Mouse (Mus musculus): Measurements from ENCODE around the gene Pitpnm1. TPM values are rescaled to one million over a fixed set of nuclear protein-coding genes. Genes with fewer than 3 reads are reported as not detected.

Gene Pitpnm1
- total and polyA plus RNA-seq, 3 experiments = 15.9 to 43.8 (median 34.7) TPM

DNA sequence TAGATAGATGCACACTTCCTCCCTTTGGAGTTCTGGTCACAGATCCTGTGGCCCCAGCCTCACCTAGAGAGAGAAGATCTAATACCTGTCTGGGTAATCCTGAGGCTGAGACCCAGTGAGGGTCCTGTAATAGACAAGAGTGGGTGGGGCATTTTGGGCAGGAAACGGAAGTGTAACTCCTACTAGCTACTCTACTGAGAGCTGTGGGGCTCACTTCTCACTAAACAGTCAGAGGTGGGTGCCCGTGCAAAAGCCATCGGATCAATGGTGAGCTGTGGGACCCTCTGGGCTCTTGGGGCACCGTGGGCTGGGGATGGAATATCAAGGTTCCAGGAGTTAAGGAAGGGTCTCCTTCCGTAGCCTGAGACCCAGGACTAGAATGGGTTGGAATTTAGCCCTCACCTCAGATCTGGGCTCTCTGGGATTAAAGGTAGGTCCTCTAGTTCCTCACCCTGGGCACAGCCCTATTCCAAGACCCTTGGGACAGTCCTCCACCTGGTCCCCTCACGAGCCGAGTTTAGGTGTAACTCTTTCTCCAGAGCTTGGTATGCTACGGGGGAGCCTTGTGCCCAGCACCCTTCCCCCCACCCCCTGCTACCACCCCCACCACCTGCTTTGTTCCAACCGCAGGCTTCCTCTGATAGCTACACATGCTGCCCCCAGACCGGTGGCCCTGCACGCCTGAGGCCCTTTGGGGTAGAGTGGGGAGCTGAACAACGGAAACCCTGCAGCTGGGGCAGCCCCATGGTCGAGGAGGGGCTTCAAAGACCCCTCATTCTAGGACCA, 54.8 kb downstream of the Pitpnm1 start:
- peak; percentile 73 for DNase-seq (ENCODE audit: extremely low read depth)
- peaks cover 65 to 86% of the 10 kb centered on the region in 2 experiments for H3K36me3 ChIP-seq (replicated peaks in 1 of 2; ENCODE audit: control insufficient read depth in 1 of 2, insufficient read depth in 1 of 2, low read length in 1 of 2)
- peak overlapping the region; percentile 90 for H3K27ac ChIP-seq (ENCODE audit: insufficient read depth, low read depth)
- peak overlapping the region; percentile 96 for H3K9ac ChIP-seq (ENCODE audit: insufficient read depth, low read depth)
- in situ Hi-C loops (cut with MboI; ENCODE audit: low pct_ligation_motif_present, low pct_unique_long_range_greater_than_20kb, low sequenced_read_pairs) = no loop called here
- dilution Hi-C loops (cut with MboI; ENCODE audit: extremely low pct_ligation_motif_present, extremely low pct_unique_long_range_greater_than_20kb, low sequenced_read_pairs) = no loop called here
- H3K4me3 ChIP-seq (replicated peaks in 1 of 3; ENCODE audit: low read depth in 2 of 3, low read length in 2 of 3, poor library complexity in 1 of 3) = peak overlapping the region; percentile 72 to 82 (median 73)
- H3K79me2 ChIP-seq (replicated peaks; ENCODE audit: control insufficient read depth, extremely low read depth, insufficient read depth, poor library complexity, severe bottlenecking) = peaks cover 20% of the 10 kb centered on the region
- H3K4me1 ChIP-seq (ENCODE audit: control insufficient read depth in 1 of 2, insufficient read depth in 2 of 2) = peaks cover 34 to 70% of the 10 kb centered on the region in 2 experiments
- TF ChIP-seq PAX5 (IDR thresholded peaks at IDR 0.05; ENCODE audit: low read length) = no peak
- TF ChIP-seq ETS1 (conservative IDR thresholded peaks at IDR 0.05; ENCODE audit: low read depth, low read length) = peak; percentile 72
- TF ChIP-seq EP300 (IDR thresholded peaks at IDR 0.05; ENCODE audit: low read length) = peak; percentile 73; the same call in 1 of the 2 replicates
- TF ChIP-seq CHD1 (IDR thresholded peaks at IDR 0.05; ENCODE audit: low read depth, low read length) = peak; percentile 83; the same call in 1 of the 2 replicates
- peak; percentile 93 for TF ChIP-seq BHLHE40 (IDR thresholded peaks at IDR 0.05; ENCODE audit: low read depth, low read length)
- TF ChIP-seq MEF2A (IDR thresholded peaks at IDR 0.05; ENCODE audit: borderline replicate concordance, low read depth, low read length) = peak; percentile 74
- TF ChIP-seq CHD2 (IDR thresholded peaks at IDR 0.05; ENCODE audit: low read length) = peak; percentile 91
- peak; percentile 88 for TF ChIP-seq MAZ (IDR thresholded peaks at IDR 0.05; ENCODE audit: low read depth, low read length)
- no peak; the same call in 1 of the 2 replicates for TF ChIP-seq USF2 (conservative IDR thresholded peaks at IDR 0.05; ENCODE audit: low read depth, low read length)
- peak; percentile 75 for TF ChIP-seq MXI1 (IDR thresholded peaks at IDR 0.05; ENCODE audit: low read depth, low read length)
- peak; percentile 68; the same call in 1 of the 2 replicates for TF ChIP-seq MAFK (IDR thresholded peaks at IDR 0.05; ENCODE audit: insufficient replicate concordance, low read length)
- TF ChIP-seq ZMIZ1 (IDR thresholded peaks at IDR 0.05; ENCODE audit: low read depth, low read length) = peak; percentile 80
- no peak for TF ChIP-seq ZC3H11A (IDR thresholded peaks at IDR 0.05; ENCODE audit: low read depth, low read length)
- no peak for TF ChIP-seq ZNF384 (IDR thresholded peaks at IDR 0.05; ENCODE audit: low read depth, low read length)
- TF ChIP-seq JUND (conservative IDR thresholded peaks at IDR 0.05; ENCODE audit: low read depth, low read length) = no peak
- TF ChIP-seq POLR2AphosphoS2 (IDR thresholded peaks at IDR 0.05; ENCODE audit: low read depth, low read length) = peak; percentile 95; the same call in 1 of the 2 replicates
- TF ChIP-seq ELF1 (IDR thresholded peaks at IDR 0.05; ENCODE audit: low read depth, low read length) = peak; percentile 69
- TF ChIP-seq MYC (IDR thresholded peaks at IDR 0.05; ENCODE audit: low read depth, low read length) = peak; percentile 44; the same call in 1 of the 2 replicates
- no peak for TF ChIP-seq USF1 (IDR thresholded peaks at IDR 0.05; ENCODE audit: low read depth, low read length)
- peak; percentile 66 for TF ChIP-seq IRF4 (IDR thresholded peaks at IDR 0.05; ENCODE audit: low read depth, low read length)
- peak; percentile 90 for TF ChIP-seq POLR2A (IDR thresholded peaks at IDR 0.05; ENCODE audit: low read depth, low read length)
- TF ChIP-seq TCF12 (IDR thresholded peaks at IDR 0.05; ENCODE audit: low read depth, low read length) = peak; percentile 96
- TF ChIP-seq SIN3A (IDR thresholded peaks at IDR 0.05; ENCODE audit: low read length) = peak; percentile 81; the same call in 1 of the 2 replicates
- TF ChIP-seq GABPA (IDR thresholded peaks at IDR 0.05; ENCODE audit: insufficient replicate concordance, low read depth, low read length) = no peak
- TF ChIP-seq MAX (IDR thresholded peaks at IDR 0.05; ENCODE audit: low read length) = peak; percentile 80
- TF ChIP-seq E2F4 (IDR thresholded peaks at IDR 0.05; ENCODE audit: insufficient replicate concordance, low read depth, low read length) = no peak
- peak; percentile 89 for TF ChIP-seq TBP (conservative IDR thresholded peaks at IDR 0.05; ENCODE audit: low read depth, low read length)
- TF ChIP-seq NELFE (IDR thresholded peaks at IDR 0.05; ENCODE audit: low read depth, low read length) = peak; percentile 81
- TF ChIP-seq UBTF (IDR thresholded peaks at IDR 0.05; ENCODE audit: low read depth, low read length) = no peak
- no peak; the same call in 1 of the 2 replicates for TF ChIP-seq RAD21 (IDR thresholded peaks at IDR 0.05; ENCODE audit: low read depth, low read length)
- TF ChIP-seq NRF1 (IDR thresholded peaks at IDR 0.05; ENCODE audit: low read depth, low read length) = 0 out of 2 replicates have a peak, but pooled peaks have one; percentile 38
- 0 out of 2 replicates have a peak, but pooled peaks have one; percentile 29 for TF ChIP-seq KAT2A (IDR thresholded peaks at IDR 0.05; ENCODE audit: insufficient replicate concordance, low read length)
- TF ChIP-seq RCOR1 (conservative IDR thresholded peaks at IDR 0.05; ENCODE audit: low read depth, low read length) = no peak; the same call in 1 of the 2 replicates
- TF ChIP-seq CTCF (conservative IDR thresholded peaks at IDR 0.05 in 1 of 2, IDR thresholded peaks at IDR 0.05 in 1 of 2; ENCODE audit: low read depth in 2 of 2, low read length in 2 of 2) = no peak
- H3K9me3 ChIP-seq (replicated peaks; ENCODE audit: low read length) = no peaks in the 10 kb centered on the region
- no peaks in the 10 kb centered on the region for H3K27me3 ChIP-seq (replicated peaks)
- H3K4me2 ChIP-seq (ENCODE audit: insufficient read depth, low read depth, poor library complexity, severe bottlenecking) = peak overlapping the region; percentile 52
